Mouse (Mus musculus) lung, embryonic 15.5 days (tissue): ENCODE measurements at regions not wholly inside any gene's neighbourhood (a gene's known extent, or its start where the extent isn't known, plus 50 kb on each side); places are given as distances from the start of the nearest gene placed in this dataset.

Source experiments
- ATAC-seq: fragments of 200-750 bp; cut with Nextera tagmentation; 2 replicates; pipeline ENCODE4 v1.8.0; 2017; ENCODE audit warnings: moderate number of reproducible peaks, borderline replicate concordance; ENCODE audit not compliant: low FRiP score, low TSS enrichment; ENCODE audit errors: extremely low read depth
- H3K27ac ChIP-seq: fragments of 300-500 bp; sonication (generic); 2 replicates; pipeline ENCODE4 v1.5.1; 2015; ENCODE audit warnings: moderate library complexity, mild to moderate bottlenecking, inconsistent platforms
- H3K27me3 ChIP-seq: fragments of 300-500 bp; sonication (generic); 2 replicates; pipeline ENCODE4 v1.6.1; 2015; ENCODE audit warnings: inconsistent platforms
- H3K36me3 ChIP-seq: fragments of 300-500 bp; sonication (generic); 2 replicates; pipeline ENCODE4 v1.6.1; 2015; ENCODE audit warnings: inconsistent platforms
- H3K4me1 ChIP-seq: fragments of 300-500 bp; sonication (generic); 2 replicates; pipeline ENCODE4 v1.6.1; 2015; ENCODE audit warnings: inconsistent platforms
- H3K4me2 ChIP-seq: fragments of 300-500 bp; sonication (generic); 2 replicates; pipeline ENCODE4 v1.6.1; 2015; ENCODE audit warnings: inconsistent platforms, mild to moderate bottlenecking, moderate library complexity
- H3K4me3 ChIP-seq: fragments of 300-500 bp; sonication (generic); 2 replicates; pipeline ENCODE4 v1.5.1; 2015; ENCODE audit warnings: mild to moderate bottlenecking, inconsistent platforms
- H3K9ac ChIP-seq: fragments of 300-500 bp; sonication (generic); 2 replicates; pipeline ENCODE4 v1.6.1; 2015; ENCODE audit warnings: inconsistent platforms
- H3K9me3 ChIP-seq: fragments of 300-500 bp; sonication (generic); 2 replicates; pipeline ENCODE4 v1.6.1; 2016; ENCODE audit warnings: inconsistent platforms
- WGBS: fragments of 180-500 bp; shearing (Covaris S2); methylation state at CpG from one replicate; pipeline ENCODE4 v1.1.7; 2015; 5-methylcytosine and 5-hydroxymethylcytosine counted together

- WGBS = 70% methylated on average over 9 of the region's 9 CpGs
- Histone ChIP-seq H3K9me3 (no peaks in the 10 kb centered on the region), H3K27me3 (no peaks in the 10 kb centered on the region), H3K9ac (no peak overlapping the region), H3K4me1 (no peaks in the 10 kb centered on the region), H3K4me3 (no peak overlapping the region), H3K4me2 (no peak overlapping the region), H3K36me3 (no peaks in the 10 kb centered on the region), H3K27ac (no peak overlapping the region)
- no peak for ATAC-seq
These were observed 57.6 kb upstream of the D1Pas1 start for GRCm38 (mm10) chr1:186909518-186910105.

DNA sequence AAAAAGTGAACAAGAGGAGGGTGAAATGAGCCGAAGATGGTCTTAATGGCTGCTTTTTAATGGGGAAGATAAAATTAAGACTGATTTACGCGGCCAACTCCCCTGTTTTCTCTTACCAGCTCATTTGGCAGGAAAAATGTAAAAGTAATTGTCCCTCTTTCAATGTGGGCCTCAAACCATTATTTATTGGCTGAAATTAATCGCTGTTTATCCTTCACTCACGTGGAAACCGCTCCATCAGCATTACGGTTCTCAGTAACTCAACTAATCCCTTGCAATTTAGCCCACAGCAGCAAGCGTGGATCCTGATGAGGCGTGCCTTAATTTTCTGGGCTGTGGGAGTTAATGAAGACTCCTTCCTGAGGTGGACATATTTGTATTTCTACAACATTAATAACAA lies 58.1 kb upstream of the D1Pas1 start:
- Histone ChIP-seq H3K9me3 (no peaks in the 10 kb centered on the region), H3K27ac (no peak overlapping the region), H3K9ac (no peak overlapping the region), H3K4me3 (no peak overlapping the region), H3K4me1 (no peaks in the 10 kb centered on the region), H3K36me3 (no peaks in the 10 kb centered on the region), H3K27me3 (no peaks in the 10 kb centered on the region), H3K4me2 (no peak overlapping the region)
- no peak for ATAC-seq
- 85% methylated on average over 9 of the region's 9 CpGs for WGBS

DNA sequence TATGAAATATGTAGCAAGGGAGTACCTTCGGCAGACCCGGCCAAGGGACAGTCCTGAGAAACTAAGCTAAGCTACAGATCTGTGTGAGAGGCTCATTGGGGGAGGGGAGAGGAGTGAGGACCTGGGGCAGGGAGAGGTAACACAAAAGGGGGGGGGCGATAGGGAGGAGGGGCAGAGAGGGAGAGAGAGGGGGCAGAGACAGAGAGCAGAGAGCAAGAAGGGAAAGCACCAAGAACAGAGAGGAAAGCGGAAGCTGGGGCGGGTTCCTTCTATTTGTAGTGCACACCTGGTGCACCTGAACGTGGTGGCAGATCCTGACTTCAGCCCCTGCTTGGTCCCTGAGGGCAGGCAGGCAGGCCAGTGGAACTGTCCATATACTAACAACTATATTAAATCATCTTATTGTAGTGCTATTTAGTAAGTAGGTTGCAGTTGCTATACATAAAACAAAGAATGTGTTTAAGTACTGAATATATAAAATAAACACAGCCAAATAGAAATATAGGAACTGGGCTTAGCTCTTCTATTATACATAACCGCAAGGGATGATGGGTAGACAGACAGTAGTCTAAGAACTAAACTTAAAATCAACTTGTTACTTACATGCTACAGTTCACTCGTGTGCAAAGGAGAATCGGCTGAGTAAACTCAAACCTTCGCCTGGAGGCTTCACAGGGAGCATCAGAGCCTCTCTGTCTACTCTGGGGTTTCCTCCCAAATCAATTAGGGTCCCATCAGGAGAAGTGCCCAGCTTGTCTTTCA lies 59.6 kb upstream of the D1Pas1 start:
- H3K36me3 ChIP-seq = no peaks in the 10 kb centered on the region
- no peak overlapping the region for H3K27ac ChIP-seq
- H3K27me3 ChIP-seq = no peaks in the 10 kb centered on the region
- no peak overlapping the region for H3K9ac ChIP-seq
- no peak for ATAC-seq
- no peaks in the 10 kb centered on the region for H3K9me3 ChIP-seq
- 71% methylated on average over 10 of the region's 10 CpGs for WGBS
- no peaks in the 10 kb centered on the region for H3K4me1 ChIP-seq
- H3K4me3 ChIP-seq = no peak overlapping the region
- H3K4me2 ChIP-seq = no peak overlapping the region

GRCm38 (mm10) chr1:186905942-186906341 lies 61.3 kb upstream of the D1Pas1 start:
- no peaks in the 10 kb centered on the region for H3K4me1 ChIP-seq
- H3K27me3 ChIP-seq = no peaks in the 10 kb centered on the region
- H3K36me3 ChIP-seq = no peaks in the 10 kb centered on the region
- 89% methylated on average over 7 of the region's 7 CpGs for WGBS
- no peak overlapping the region for H3K9ac ChIP-seq
- no peak overlapping the region for H3K27ac ChIP-seq
- no peaks in the 10 kb centered on the region for H3K9me3 ChIP-seq
- no peak overlapping the region for H3K4me2 ChIP-seq
- no peak for ATAC-seq
- H3K4me3 ChIP-seq = no peak overlapping the region

GRCm38 (mm10) chr1:186901548-186901947 lies 65.7 kb upstream of the D1Pas1 start:
- 75% methylated on average over 6 of the region's 6 CpGs for WGBS
- no peaks in the 10 kb centered on the region for H3K27me3 ChIP-seq
- H3K4me2 ChIP-seq = no peak overlapping the region
- H3K4me3 ChIP-seq = no peak overlapping the region
- no peak overlapping the region for H3K9ac ChIP-seq
- H3K36me3 ChIP-seq = no peaks in the 10 kb centered on the region
- no peak for ATAC-seq
- H3K4me1 ChIP-seq = no peaks in the 10 kb centered on the region
- no peak overlapping the region for H3K27ac ChIP-seq
- no peaks in the 10 kb centered on the region for H3K9me3 ChIP-seq

- Histone ChIP-seq H3K4me1 (0 out of 2 replicates have a peak, but pooled peaks cover 3% of the 10 kb centered on the region), H3K4me2 (no peak overlapping the region), H3K4me3 (no peak overlapping the region), H3K27ac (no peak overlapping the region), H3K27me3 (no peaks in the 10 kb centered on the region), H3K36me3 (no peaks in the 10 kb centered on the region), H3K9ac (no peak overlapping the region), H3K9me3 (no peaks in the 10 kb centered on the region)
- WGBS = 58% methylated on average over 8 of the region's 8 CpGs
- no peak for ATAC-seq
These were observed 69.0 kb upstream of the D1Pas1 start for GRCm38 (mm10) chr1:186898203-186898602.

DNA sequence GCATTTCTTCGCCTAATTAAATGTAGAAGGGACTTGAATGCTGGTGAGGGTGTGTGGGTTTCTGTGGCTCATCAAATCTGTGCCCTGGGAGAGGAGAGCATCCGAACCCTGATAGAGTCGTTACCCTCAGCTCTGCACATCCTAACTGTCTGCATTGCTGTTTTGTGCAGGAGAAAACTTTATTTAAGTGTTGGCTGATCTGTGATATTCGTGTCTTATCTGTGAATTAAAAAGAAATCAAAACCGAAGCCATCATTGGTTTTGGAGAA lies 77.7 kb upstream of the D1Pas1 start:
- H3K4me2 ChIP-seq = no peak overlapping the region
- no peaks in the 10 kb centered on the region for H3K36me3 ChIP-seq
- no peak for ATAC-seq
- H3K4me3 ChIP-seq = no peak overlapping the region
- no peak overlapping the region for H3K9ac ChIP-seq
- no peaks in the 10 kb centered on the region for H3K27me3 ChIP-seq
- no peaks in the 10 kb centered on the region for H3K9me3 ChIP-seq
- WGBS = 76% methylated on average over 5 of the region's 5 CpGs
- no peak overlapping the region for H3K27ac ChIP-seq
- 0 out of 2 replicates have a peak, but pooled peaks cover 3% of the 10 kb centered on the region for H3K4me1 ChIP-seq

GRCm38 (mm10) chr1:186888767-186889583 lies 78.2 kb upstream of the D1Pas1 start:
- Histone ChIP-seq H3K36me3 (no peaks in the 10 kb centered on the region), H3K4me1 (0 out of 2 replicates have a peak, but pooled peaks cover 3% of the 10 kb centered on the region), H3K27me3 (no peaks in the 10 kb centered on the region), H3K4me2 (no peak overlapping the region), H3K4me3 (no peak overlapping the region), H3K27ac (no peak overlapping the region), H3K9ac (no peak overlapping the region), H3K9me3 (no peaks in the 10 kb centered on the region)
- no peak for ATAC-seq
- WGBS = 66% methylated on average over 11 of the region's 11 CpGs

DNA sequence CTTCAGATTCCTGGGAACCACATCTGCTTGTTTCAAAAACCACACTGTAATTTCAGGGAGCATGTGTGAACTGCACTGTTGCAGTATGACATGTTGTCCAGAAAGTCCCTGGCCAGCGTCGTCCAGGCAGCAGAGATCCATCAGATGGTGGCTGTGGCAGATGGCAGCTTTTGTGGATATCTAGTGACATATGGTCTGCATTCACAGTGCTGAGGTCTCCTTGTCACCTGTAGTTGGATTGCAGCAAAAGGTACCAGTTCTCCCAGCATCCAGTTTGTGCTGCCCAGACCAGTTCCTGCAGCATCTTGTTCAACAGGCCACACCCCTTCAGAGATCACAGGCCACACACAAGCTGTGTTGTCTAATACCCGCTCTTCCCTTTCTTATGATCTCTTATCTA lies 80.1 kb upstream of the D1Pas1 start:
- Histone ChIP-seq H3K9ac (no peak overlapping the region), H3K27ac (no peak overlapping the region), H3K4me3 (no peak overlapping the region), H3K9me3 (no peaks in the 10 kb centered on the region), H3K4me1 (no peaks in the 10 kb centered on the region), H3K36me3 (no peaks in the 10 kb centered on the region), H3K27me3 (no peaks in the 10 kb centered on the region), H3K4me2 (no peak overlapping the region)
- no peak for ATAC-seq
- WGBS = 63% methylated on average over 3 of the region's 3 CpGs

DNA sequence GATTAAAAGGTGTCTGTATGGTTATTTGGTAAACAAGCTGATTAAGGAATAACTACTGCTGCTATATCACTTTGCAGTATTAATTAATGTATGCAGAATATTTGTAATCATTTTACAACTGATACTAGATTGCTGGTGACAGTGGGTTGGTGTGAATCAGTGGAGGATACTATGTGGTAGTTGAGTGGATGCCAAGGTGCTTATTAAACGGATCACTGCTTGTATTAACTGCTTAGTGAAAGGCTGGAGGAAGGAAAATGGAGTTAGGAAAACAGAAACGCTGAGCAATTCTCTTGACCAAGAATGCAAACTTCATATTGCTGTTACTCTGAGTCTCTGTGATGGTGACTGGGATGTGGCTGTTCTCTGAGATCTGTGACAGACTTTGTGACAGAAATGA lies 86.8 kb upstream of the D1Pas1 start:
- no peak overlapping the region for H3K4me3 ChIP-seq
- ATAC-seq = no peak
- no peaks in the 10 kb centered on the region for H3K9me3 ChIP-seq
- no peaks in the 10 kb centered on the region for H3K36me3 ChIP-seq
- no peak overlapping the region for H3K27ac ChIP-seq
- H3K4me2 ChIP-seq = no peak overlapping the region
- no peaks in the 10 kb centered on the region for H3K27me3 ChIP-seq
- H3K9ac ChIP-seq = no peak overlapping the region
- H3K4me1 ChIP-seq = no peaks in the 10 kb centered on the region
- WGBS = 59% methylated on average over 2 of the region's 2 CpGs

- Histone ChIP-seq H3K4me2 (no peak overlapping the region), H3K27ac (no peak overlapping the region), H3K9me3 (no peaks in the 10 kb centered on the region), H3K9ac (no peak overlapping the region), H3K4me3 (no peak overlapping the region), H3K36me3 (no peaks in the 10 kb centered on the region), H3K4me1 (no peaks in the 10 kb centered on the region), H3K27me3 (no peaks in the 10 kb centered on the region)
- ATAC-seq = no peak
- 58% methylated on average over 10 of the region's 10 CpGs for WGBS
These were observed 106.4 kb upstream of the D1Pas1 start for GRCm38 (mm10) chr1:186860608-186861444.
